Mouse (Mus musculus) CD4-positive helper T cell, adult 2 months (primary cell): Measurements from ENCODE around the gene Arnt2.

Experiments used
- DNase-seq: peaks from one replicate; pipeline ENCODE4 v3.0.0-alpha.2; 2012; ENCODE audit warnings: low read depth, missing footprints, low spot score

The Arnt2 gene

GRCm38 (mm10) chr7:84247960-84248665 is 161.9 kb downstream of the Arnt2 start:
- no peak for DNase-seq

DNA sequence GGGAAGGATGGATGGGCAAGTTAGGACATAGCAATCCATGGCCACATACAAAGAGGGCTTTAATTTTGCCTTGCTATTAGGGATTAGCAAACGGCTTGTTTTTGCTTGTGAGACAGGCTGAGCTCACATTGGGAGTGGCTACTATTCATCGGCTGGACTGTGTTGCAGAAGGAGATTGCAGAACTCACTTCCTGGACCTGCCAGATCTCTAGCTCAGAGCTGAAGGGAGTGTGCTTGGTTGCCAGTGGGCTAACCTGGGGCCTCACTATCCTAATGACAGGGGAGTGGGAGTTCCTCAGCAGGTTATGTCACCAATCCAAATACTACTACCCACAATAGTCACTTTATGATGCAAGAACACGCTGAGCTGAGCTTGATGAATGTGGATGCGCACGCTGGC is 163.1 kb downstream of the Arnt2 start:
- no peak for DNase-seq

DNA sequence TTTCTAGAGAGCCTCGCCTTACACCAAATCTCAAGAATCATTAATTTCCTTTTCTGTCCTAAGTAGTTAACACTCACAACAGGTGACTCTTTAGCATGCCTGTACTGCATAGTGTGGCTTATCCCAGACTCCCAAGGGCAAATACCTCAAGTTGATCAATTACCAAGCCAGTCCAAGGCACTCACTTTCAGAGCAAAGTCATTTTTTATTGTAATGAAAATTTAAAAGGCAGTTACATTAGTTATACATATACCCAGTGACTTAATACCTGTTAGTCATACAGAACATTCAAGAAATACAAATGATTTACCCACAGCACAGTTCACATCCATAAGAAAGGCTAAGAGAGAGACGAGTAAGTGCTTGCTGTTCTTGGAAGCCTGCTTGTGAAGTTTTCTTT is 163.9 kb downstream of the Arnt2 start:
- DNase-seq = no peak

- no peak for DNase-seq
Observed at GRCm38 (mm10) chr7:84240406-84240805, 169.6 kb downstream of the Arnt2 start.

- DNase-seq = no peak
Observed at GRCm38 (mm10) chr7:84237655-84238054, 172.3 kb downstream of the Arnt2 start.

DNA sequence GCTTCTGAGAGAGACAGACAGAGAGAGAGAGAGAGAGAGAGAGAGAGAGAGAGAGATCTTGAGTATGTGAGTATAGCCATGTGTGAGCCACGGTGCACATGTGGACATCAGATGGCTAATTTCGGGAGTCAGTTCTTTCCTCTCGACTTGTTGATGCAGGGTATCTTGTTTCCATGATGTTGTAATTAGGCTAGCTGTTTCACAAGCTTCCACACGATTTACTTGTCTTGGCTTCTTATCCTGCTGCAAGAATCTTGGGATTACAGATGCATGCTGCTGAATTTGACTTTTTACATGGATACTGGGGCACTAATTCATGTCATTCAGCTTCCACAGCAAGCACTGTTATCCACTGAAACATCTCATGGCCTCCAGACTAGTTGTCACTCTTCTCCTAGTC is 178.6 kb downstream of the Arnt2 start:
- no peak for DNase-seq

DNA sequence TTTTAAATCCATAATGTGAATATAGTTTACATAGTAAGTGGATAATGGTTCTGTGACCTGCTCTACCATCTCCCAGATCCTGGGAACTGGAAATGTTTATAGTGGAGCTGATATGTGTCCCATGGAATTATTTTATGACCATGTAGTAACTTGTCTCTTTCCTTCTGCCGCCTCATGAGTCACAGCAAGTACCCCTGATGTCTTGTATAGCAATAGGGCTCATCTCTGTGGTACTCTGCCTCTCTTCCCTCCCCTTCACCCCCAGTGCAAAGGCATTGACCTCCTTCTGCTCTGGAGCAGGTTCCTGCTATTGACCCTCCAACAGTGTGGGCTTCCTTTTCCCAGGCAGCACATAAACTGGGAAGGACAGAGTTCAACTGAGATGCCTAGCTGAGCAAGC is 182.3 kb downstream of the Arnt2 start:
- DNase-seq = no peak

DNA sequence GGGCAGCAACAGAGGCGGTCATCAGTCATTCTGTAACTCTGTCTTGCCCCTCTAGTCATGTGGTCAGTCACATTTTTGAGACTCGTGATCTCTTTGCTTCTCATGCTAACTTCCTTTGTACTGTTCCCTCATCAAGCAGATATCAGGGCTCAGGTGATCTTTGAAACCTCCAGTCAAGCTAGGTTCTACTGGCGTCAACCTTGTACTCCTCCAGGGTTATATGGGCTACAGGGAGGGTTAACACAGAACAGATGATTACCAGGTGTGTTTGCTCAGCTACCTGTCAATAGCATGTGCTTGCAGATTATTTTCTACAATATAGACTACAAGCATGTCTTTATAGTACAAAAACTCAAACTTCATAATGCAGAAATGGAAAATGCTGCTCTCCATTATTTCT is 183.1 kb downstream of the Arnt2 start:
- no peak for DNase-seq

DNA sequence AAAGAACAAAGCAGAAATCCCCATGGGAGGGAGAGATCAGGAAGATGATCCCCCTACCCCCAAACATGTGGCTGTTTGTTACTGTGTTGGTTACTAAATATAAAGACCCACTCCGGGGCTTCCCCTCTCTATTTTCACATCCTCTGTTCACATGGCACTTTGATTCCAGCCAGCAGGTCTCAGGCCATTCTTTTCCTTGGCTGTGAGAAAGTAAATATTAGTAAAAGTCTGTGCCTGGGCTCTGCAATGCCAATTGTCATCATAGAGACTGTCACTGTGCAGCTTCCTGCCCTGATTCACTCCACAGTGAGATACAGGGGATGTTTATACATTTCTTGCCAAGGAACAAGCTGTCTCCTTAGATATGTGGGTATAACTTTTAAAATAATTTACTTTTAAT is 197.9 kb downstream of the Arnt2 start:
- DNase-seq = no peak

GRCm38 (mm10) chr7:84210585-84211291 is 199.2 kb downstream of the Arnt2 start:
- no peak for DNase-seq

DNA sequence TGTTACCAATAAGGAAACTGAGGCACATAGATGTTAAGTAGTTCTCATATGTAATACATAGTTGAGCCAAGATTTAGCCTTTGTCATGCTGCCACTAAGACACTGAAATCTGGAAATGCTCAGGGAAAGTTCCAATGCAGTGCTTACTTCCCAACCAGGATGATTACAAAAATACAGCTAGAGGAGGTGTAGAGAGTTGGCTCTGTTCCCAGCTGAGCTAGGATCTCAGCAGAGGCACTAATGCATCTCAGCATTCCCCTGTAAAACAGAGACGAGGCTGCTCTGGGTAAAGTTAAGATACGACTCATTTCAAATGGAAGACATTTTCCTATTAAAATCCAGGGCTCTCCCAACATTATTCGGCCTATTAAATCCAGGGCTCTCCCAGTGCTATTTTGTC is 206.0 kb downstream of the Arnt2 start:
- DNase-seq = no peak

DNA sequence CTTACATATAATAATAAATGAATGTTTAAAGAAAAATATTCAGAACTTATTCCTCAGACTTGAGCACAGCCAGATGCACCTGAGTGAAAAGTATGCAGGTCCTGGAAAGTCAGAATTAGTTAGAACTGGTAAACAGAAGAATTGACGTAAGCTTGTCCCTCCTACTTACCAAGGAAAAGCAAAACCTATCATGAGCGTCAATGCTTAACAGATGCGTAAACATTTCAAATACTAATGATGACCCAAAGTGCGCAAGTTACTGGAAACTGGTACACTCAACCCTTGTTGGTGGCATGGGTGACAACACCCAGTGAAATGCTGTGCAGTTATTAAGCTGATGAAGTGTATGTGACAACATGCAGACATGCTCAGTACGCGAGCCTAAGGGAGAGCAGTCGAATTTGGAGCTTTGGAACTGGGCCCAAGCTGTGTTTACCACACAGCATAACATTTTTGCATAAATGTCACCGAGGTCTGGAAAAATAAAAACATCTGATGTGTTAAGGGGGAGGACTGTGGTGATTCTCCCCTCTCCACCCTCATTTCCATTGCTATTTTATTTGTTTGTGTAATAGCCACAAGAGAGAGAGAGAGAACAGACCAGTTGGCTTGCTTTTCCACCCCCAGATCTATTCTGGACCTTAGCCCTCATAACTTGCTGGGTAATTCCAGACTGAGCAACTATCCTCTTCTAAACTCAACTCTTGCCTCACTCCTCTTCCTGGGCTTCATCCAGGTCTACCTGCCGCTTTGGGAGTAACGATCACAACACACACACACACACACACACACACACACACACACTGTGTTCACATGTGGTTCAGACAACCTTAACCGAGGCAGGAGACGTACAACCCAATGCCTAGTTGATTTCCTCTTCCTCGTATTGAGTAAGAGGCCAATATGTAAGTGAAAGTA is 208.6 kb downstream of the Arnt2 start:
- no peak for DNase-seq

GRCm38 (mm10) chr7:84197208-84197860 is 212.6 kb downstream of the Arnt2 start:
- peak; percentile 17 for DNase-seq
